Mouse (Mus musculus) CH12.LX (cell line): ENCODE data around the gene Cebpb. TPM values are rescaled to one million over a fixed set of nuclear protein-coding genes. Genes with fewer than 3 reads are reported as not detected.

Experiments used
- DNase-seq: peaks from one replicate; pipeline ENCODE4 v3.0.0-alpha.2; 2013; ENCODE audit errors: extremely low read depth
- H3K27ac ChIP-seq: 2 replicates; pipeline ENCODE4 v1.5.1; 2012; ENCODE audit warnings: low read depth, mild to moderate bottlenecking, control low read depth, moderate library complexity; ENCODE audit not compliant: insufficient read depth
- H3K27me3 ChIP-seq: replicated peaks from 2 replicates; pipeline ENCODE3; 2012; ENCODE audit warnings: inconsistent platforms
- H3K36me3 ChIP-seq, 2 experiments: replicated peaks in 1 of 2; 2 replicates each; pipeline versions ENCODE3 to v1.6.1; 2012; ENCODE audit warnings: inconsistent platforms in 1 of 2, low read length in 1 of 2, mild to moderate bottlenecking in 1 of 2, mixed read lengths in 1 of 2, moderate library complexity in 1 of 2; ENCODE audit not compliant: control insufficient read depth in 1 of 2, insufficient read depth in 1 of 2
- H3K4me1 ChIP-seq, 2 experiments: 2 replicates each; pipeline ENCODE4 v1.6.1; 2012; ENCODE audit warnings: inconsistent platforms in 1 of 2, moderate library complexity in 1 of 2; ENCODE audit not compliant: insufficient read depth in 2 of 2, control insufficient read depth in 1 of 2
- H3K4me2 ChIP-seq: 2 replicates; pipeline ENCODE4 v1.6.1; 2012; ENCODE audit warnings: low read depth, mild to moderate bottlenecking, control low read depth; ENCODE audit not compliant: poor library complexity, insufficient read depth, severe bottlenecking
- H3K4me3 ChIP-seq, 3 experiments: fragments of 150-350 bp in 1 of 3; sonication (generic) in 1 of 3; replicated peaks in 1 of 3; 2 replicates each; pipeline versions ENCODE3 to v1.5.1; 2011 to 2012; ENCODE audit warnings: low read depth in 2 of 3, low read length in 2 of 3, mild to moderate bottlenecking in 2 of 3, moderate library complexity in 2 of 3, control low read depth in 1 of 3, improper control_type of control experiment in 1 of 3, inconsistent platforms in 1 of 3, mixed read lengths in 1 of 3; ENCODE audit not compliant: poor library complexity in 1 of 3
- H3K79me2 ChIP-seq: replicated peaks from 2 replicates; pipeline ENCODE4 v1.6.1; 2012; ENCODE audit warnings: mild to moderate bottlenecking, moderate library complexity; ENCODE audit not compliant: control insufficient read depth, poor library complexity, insufficient read depth, severe bottlenecking; ENCODE audit errors: extremely low read depth
- H3K9ac ChIP-seq: 2 replicates; pipeline ENCODE4 v1.6.1; 2012; ENCODE audit warnings: low read depth, mild to moderate bottlenecking, control low read depth, moderate library complexity; ENCODE audit not compliant: insufficient read depth
- H3K9me3 ChIP-seq: replicated peaks from 2 replicates; pipeline ENCODE3; 2012; ENCODE audit warnings: low read length, inconsistent platforms, mixed read lengths
- BHLHE40 ChIP-seq: IDR thresholded peaks from 2 replicates; pipeline ENCODE4 v1.6.1; 2011; ENCODE audit warnings: mild to moderate bottlenecking, low read depth, low read length, improper control_type of control experiment
- CHD1 ChIP-seq: IDR thresholded peaks from 2 replicates; pipeline ENCODE4 v1.6.1; 2012; ENCODE audit warnings: low read depth, low read length, improper control_type of control experiment, inconsistent platforms
- CHD2 ChIP-seq: IDR thresholded peaks from 2 replicates; pipeline ENCODE4 v1.6.1; 2011; ENCODE audit warnings: low read length, improper control_type of control experiment
- CTCF ChIP-seq, 2 experiments: IDR thresholded peaks in 1 of 2; conservative IDR thresholded peaks in 1 of 2; 2 replicates each; pipeline ENCODE4 v1.5.1; 2011 to 2012; ENCODE audit warnings: low read depth in 2 of 2, low read length in 2 of 2, improper control_type of control experiment in 1 of 2, inconsistent platforms in 1 of 2, mild to moderate bottlenecking in 1 of 2, moderate library complexity in 1 of 2
- E2F4 ChIP-seq: IDR thresholded peaks from 2 replicates; pipeline ENCODE4 v1.6.1; 2011; ENCODE audit warnings: low read depth, low read length, improper control_type of control experiment; ENCODE audit not compliant: insufficient replicate concordance
- ELF1 ChIP-seq: IDR thresholded peaks from 2 replicates; pipeline ENCODE4 v1.6.1; 2014; ENCODE audit warnings: low read depth, mild to moderate bottlenecking, inconsistent platforms, low read length, improper control_type of control experiment
- EP300 ChIP-seq: IDR thresholded peaks from 2 replicates; pipeline ENCODE4 v1.6.1; 2011; ENCODE audit warnings: low read length, improper control_type of control experiment
- HCFC1 ChIP-seq: IDR thresholded peaks from 2 replicates; pipeline ENCODE4 v1.6.1; 2012; ENCODE audit warnings: low read depth, mild to moderate bottlenecking, inconsistent platforms, low read length, improper control_type of control experiment
- JUN ChIP-seq: IDR thresholded peaks from 2 replicates; pipeline ENCODE4 v1.6.1; 2011; ENCODE audit warnings: low read depth, mild to moderate bottlenecking, low read length, improper control_type of control experiment, moderate library complexity; ENCODE audit not compliant: insufficient read depth
- KAT2A ChIP-seq: IDR thresholded peaks from 2 replicates; pipeline ENCODE4 v1.6.1; 2012; ENCODE audit warnings: low read length, improper control_type of control experiment, inconsistent platforms; ENCODE audit not compliant: insufficient replicate concordance
- MAX ChIP-seq: IDR thresholded peaks from 2 replicates; pipeline ENCODE4 v1.6.1; 2011; ENCODE audit warnings: low read length, improper control_type of control experiment
- MXI1 ChIP-seq: IDR thresholded peaks from 2 replicates; pipeline ENCODE4 v1.6.1; 2011; ENCODE audit warnings: mild to moderate bottlenecking, low read depth, low read length, improper control_type of control experiment
- MYC ChIP-seq: IDR thresholded peaks from 2 replicates; pipeline ENCODE4 v1.6.1; 2011; ENCODE audit warnings: low read depth, mild to moderate bottlenecking, improper control_type of control experiment, low read length
- POLR2A ChIP-seq: IDR thresholded peaks from 2 replicates; pipeline ENCODE4 v1.6.1; 2011; ENCODE audit warnings: low read depth, mild to moderate bottlenecking, improper control_type of control experiment, low read length
- RAD21 ChIP-seq: IDR thresholded peaks from 2 replicates; pipeline ENCODE4 v1.6.1; 2011; ENCODE audit warnings: low read depth, mild to moderate bottlenecking, low read length, improper control_type of control experiment, moderate library complexity
- RCOR1 ChIP-seq: conservative IDR thresholded peaks from 2 replicates; pipeline ENCODE4 v1.6.1; 2012; ENCODE audit warnings: low read depth, mild to moderate bottlenecking, inconsistent platforms, low read length, improper control_type of control experiment
- SIN3A ChIP-seq: IDR thresholded peaks from 2 replicates; pipeline ENCODE4 v1.6.1; 2012; ENCODE audit warnings: low read length, improper control_type of control experiment, inconsistent platforms
- SMC3 ChIP-seq: IDR thresholded peaks from 2 replicates; pipeline ENCODE4 v1.6.1; 2011; ENCODE audit warnings: low read depth, low read length, improper control_type of control experiment
- TBP ChIP-seq: conservative IDR thresholded peaks from 2 replicates; pipeline ENCODE4 v1.6.1; 2011; ENCODE audit warnings: low read depth, low read length, improper control_type of control experiment
- TCF12 ChIP-seq: IDR thresholded peaks from 2 replicates; pipeline ENCODE4 v1.6.1; 2014; ENCODE audit warnings: low read depth, mild to moderate bottlenecking, inconsistent platforms, low read length, improper control_type of control experiment
- UBTF ChIP-seq: IDR thresholded peaks from 2 replicates; pipeline ENCODE4 v1.6.1; 2012; ENCODE audit warnings: low read depth, mild to moderate bottlenecking, inconsistent platforms, low read length, improper control_type of control experiment, moderate library complexity
- USF1 ChIP-seq: IDR thresholded peaks from 2 replicates; pipeline ENCODE4 v1.6.1; 2014; ENCODE audit warnings: low read depth, mild to moderate bottlenecking, inconsistent platforms, low read length, improper control_type of control experiment
- USF2 ChIP-seq: conservative IDR thresholded peaks from 2 replicates; pipeline ENCODE4 v1.6.1; 2011; ENCODE audit warnings: low read depth, low read length, improper control_type of control experiment
- ZC3H11A ChIP-seq: IDR thresholded peaks from 2 replicates; pipeline ENCODE4 v1.6.1; 2012; ENCODE audit warnings: low read depth, mild to moderate bottlenecking, inconsistent platforms, low read length, improper control_type of control experiment
- ZKSCAN1 ChIP-seq: IDR thresholded peaks from 2 replicates; pipeline ENCODE4 v1.6.1; 2012; ENCODE audit warnings: low read depth, inconsistent platforms, low read length, improper control_type of control experiment, borderline replicate concordance
- ZNF384 ChIP-seq: IDR thresholded peaks from 2 replicates; pipeline ENCODE4 v1.6.1; 2012; ENCODE audit warnings: low read depth, low read length, improper control_type of control experiment, inconsistent platforms
- dilution Hi-C: fragments of 300-500 bp; cut with MboI; formaldehyde crosslinking; loops from 2 replicates; pipeline ENCODE4 v1.14.3; 2020; ENCODE audit warnings: low sequenced_read_pairs; ENCODE audit not compliant: extremely low pct_unique_long_range_greater_than_20kb, extremely low pct_ligation_motif_present
- in situ Hi-C: fragments of 300-500 bp; cut with MboI; formaldehyde crosslinking; loops from 3 replicates; pipeline ENCODE4 v1.14.3; 2019; ENCODE audit warnings: low sequenced_read_pairs, low pct_ligation_motif_present, low pct_unique_long_range_greater_than_20kb, mixed read lengths
- polyA plus RNA-seq: library from polyadenylated mRNA; unstranded; fragments of >175 nt; gene quantifications from 2 replicates; pipeline ENCODE4 v1.2.1, GENCODE M21; 2012; ENCODE audit warnings: low read depth; ENCODE audit not compliant: insufficient read length
- total RNA-seq, 2 experiments: library from RNA; depleted of rRNA; stranded (reverse); fragments of 300-350 nt in 1 of 2; fragments of >200 nt in 1 of 2; gene quantifications; 2 replicates each; pipeline ENCODE4 v1.2.3; 2012 to 2014

Cebpb gene
- total and polyA plus RNA-seq, 3 experiments: 0.19 to 6.2 (median 0.24) TPM

DNA sequence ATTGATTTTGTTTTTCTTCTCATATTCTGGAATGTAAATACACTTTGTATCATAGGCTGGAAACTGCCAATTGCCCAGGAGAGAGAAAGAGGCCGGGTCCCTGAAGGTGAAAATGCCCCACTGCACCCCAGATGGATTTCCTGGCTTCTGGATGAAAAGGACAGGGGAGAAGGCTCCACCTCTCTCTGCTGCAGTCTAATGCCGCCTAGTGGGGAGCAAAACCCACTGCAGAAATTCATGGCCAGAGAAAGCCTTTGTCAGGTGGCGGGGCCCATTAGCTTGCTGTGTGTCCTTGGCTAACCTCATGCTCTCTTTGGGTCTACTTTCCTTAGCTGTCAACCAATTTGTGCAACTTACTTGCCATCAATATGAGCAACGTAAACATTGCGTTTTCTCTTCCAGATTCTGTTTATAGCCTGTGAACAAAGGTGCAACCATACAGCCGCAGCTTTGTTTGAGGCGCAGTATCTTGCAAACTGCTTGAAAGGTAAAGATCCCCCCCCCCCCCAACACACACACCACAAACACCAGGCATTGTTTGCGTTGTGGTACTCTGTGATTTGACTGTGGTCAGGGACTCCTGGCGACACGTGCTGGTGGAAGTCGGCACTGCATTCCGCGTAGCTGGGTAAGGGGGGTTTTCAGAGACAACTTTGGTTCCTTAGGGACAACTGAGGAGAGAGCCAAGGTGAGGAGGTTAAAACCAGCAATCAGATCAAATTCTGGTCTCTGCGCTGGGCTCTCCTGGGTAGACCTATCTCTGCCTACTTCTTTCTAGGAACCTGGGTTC, 13.4 kb upstream of the Cebpb start:
- Histone ChIP-seq H3K27ac (no peak overlapping the region), H3K4me3 (no peak overlapping the region), H3K9me3 (peaks cover 14% of the 10 kb centered on the region), H3K79me2 (no peaks in the 10 kb centered on the region), H3K27me3 (peaks cover 37% of the 10 kb centered on the region), H3K9ac (no peak overlapping the region), H3K36me3 (no peaks in the 10 kb centered on the region), H3K4me2 (no peak overlapping the region), H3K4me1 (peaks cover 7 to 30% of the 10 kb centered on the region in 2 experiments)
- peak; percentile 48 for DNase-seq
- dilution Hi-C loops (loop anchor here (25.0 kb wide), 1 partner anchor 212 kb away; no protein-coding TSS in a partner anchor), in situ Hi-C loops (loop anchor here (5.0 kb wide), 2 partner anchors 33 to 143 kb away; no protein-coding TSS in a partner anchor)
- TF ChIP-seq CHD1 (no peak), SMC3 (peak; percentile 78), POLR2A (no peak), MAX (no peak; the same call in 1 of the 2 replicates), RAD21 (peak; percentile 71), JUN (no peak), BHLHE40 (peak; percentile 48), SIN3A (0 out of 2 replicates have a peak, but pooled peaks have one; percentile 21), ZNF384 (no peak), HCFC1 (no peak), ZC3H11A (peak; percentile 5; the same call in 1 of the 2 replicates), CTCF (conservative IDR thresholded peaks at IDR 0.05 in 1 of 2, IDR thresholded peaks at IDR 0.05 in 1 of 2; ENCODE audit: low read depth in 2 of 2, low read length in 2 of 2) (peak; percentile 41 to 82; a peak in 3 of 4 replicates)

- H3K4me2 ChIP-seq: no peak overlapping the region
- H3K27ac ChIP-seq: no peak overlapping the region
- H3K4me1 ChIP-seq: peaks cover 3 to 12% of the 10 kb centered on the region in 2 experiments; a peak in 2 of 4 replicates
- H3K9ac ChIP-seq: no peak overlapping the region
- peaks cover 43% of the 10 kb centered on the region for H3K27me3 ChIP-seq
- no peak for TF ChIP-seq POLR2A
- no peak for TF ChIP-seq ZKSCAN1
- no peak for TF ChIP-seq ELF1
- no peak for TF ChIP-seq UBTF
- no peak for TF ChIP-seq E2F4
- peak in 1 of 2 experiments; percentile 58; a peak in 2 of 4 replicates for TF ChIP-seq CTCF (conservative IDR thresholded peaks at IDR 0.05 in 1 of 2, IDR thresholded peaks at IDR 0.05 in 1 of 2; ENCODE audit: low read depth in 2 of 2, low read length in 2 of 2)
- TF ChIP-seq MYC: no peak
- no peak for TF ChIP-seq KAT2A
- no peak for TF ChIP-seq CHD2
- TF ChIP-seq JUN: no peak
- peak; percentile 21 for TF ChIP-seq RAD21
- peak; percentile 32; the same call in 1 of the 2 replicates for TF ChIP-seq SMC3
- no peak for TF ChIP-seq TCF12
- no peak for TF ChIP-seq TBP
- TF ChIP-seq USF2: no peak
- TF ChIP-seq RCOR1: no peak
- TF ChIP-seq MXI1: no peak
- no peak for TF ChIP-seq USF1
- TF ChIP-seq ZNF384: peak; percentile 56
- TF ChIP-seq EP300: no peak
- dilution Hi-C loops: loop anchor here (25.0 kb wide), 1 partner anchor 209 kb away; no protein-coding TSS in a partner anchor
- no peaks in the 10 kb centered on the region for H3K36me3 ChIP-seq
- no peaks in the 10 kb centered on the region for H3K79me2 ChIP-seq
- no peak overlapping the region for H3K4me3 ChIP-seq
- in situ Hi-C loops: loop anchor here (5.0 kb wide), 2 partner anchors 36 to 146 kb away; no protein-coding TSS in a partner anchor
- peaks cover 13% of the 10 kb centered on the region for H3K9me3 ChIP-seq
- DNase-seq: no peak
These were observed 10.1 kb upstream of the Cebpb start for GRCm38 (mm10) chr2:167678600-167678999.
